Mouse (Mus musculus): ENCODE data around the gene Tpx2.
A peak's percentile ranks its signal among the peaks of the same experiment; 100 is the strongest.

Gene Tpx2

GRCm38 (mm10) chr2:152847815-152848302 lies at the start of gene Tpx2:
TSS of gene Tpx2 (plus strand) at chr2:152847964.
- peak; percentile 94 to 97 for DNase-seq (ENCODE audit: low spot score in 2 of 2)

GRCm38 (mm10) chr2:152799954-152800761 lies 47.6 kb upstream of the Tpx2 start:
- no peak for DNase-seq (ENCODE audit: low spot score in 2 of 2)

- DNase-seq (ENCODE audit: low spot score in 2 of 2), result no peak
Observed at GRCm38 (mm10) chr2:152800762-152801113, 47.0 kb upstream of the Tpx2 start.

- DNase-seq (ENCODE audit: low spot score in 2 of 2), result no peak
Observed at GRCm38 (mm10) chr2:152802303-152802702, 45.5 kb upstream of the Tpx2 start.

- DNase-seq (ENCODE audit: low spot score in 2 of 2), result no peak
Observed at GRCm38 (mm10) chr2:152803081-152803480, 44.7 kb upstream of the Tpx2 start.

- DNase-seq (ENCODE audit: low spot score in 2 of 2), result no peak
Observed at GRCm38 (mm10) chr2:152804408-152805110, 43.2 kb upstream of the Tpx2 start.

GRCm38 (mm10) chr2:152805111-152805490 lies 42.7 kb upstream of the Tpx2 start:
- DNase-seq (ENCODE audit: low spot score in 2 of 2), result no peak

GRCm38 (mm10) chr2:152806037-152806436 lies 41.7 kb upstream of the Tpx2 start:
- DNase-seq (ENCODE audit: low spot score in 2 of 2), result no peak

GRCm38 (mm10) chr2:152808178-152808577 lies 39.6 kb upstream of the Tpx2 start:
- no peak for DNase-seq (ENCODE audit: low spot score in 2 of 2)

GRCm38 (mm10) chr2:152810158-152810941 lies 37.4 kb upstream of the Tpx2 start:
- no peak for DNase-seq (ENCODE audit: low spot score in 2 of 2)

GRCm38 (mm10) chr2:152811336-152812165 lies 36.2 kb upstream of the Tpx2 start:
- DNase-seq (ENCODE audit: low spot score in 2 of 2), result no peak

- no peak for DNase-seq (ENCODE audit: low spot score in 2 of 2)
Observed at GRCm38 (mm10) chr2:152813232-152813631, 34.5 kb upstream of the Tpx2 start.

- no peak for DNase-seq (ENCODE audit: low spot score in 2 of 2)
Observed at GRCm38 (mm10) chr2:152814213-152814874, 33.4 kb upstream of the Tpx2 start.

GRCm38 (mm10) chr2:152815879-152816656 lies 31.7 kb upstream of the Tpx2 start:
- no peak for DNase-seq (ENCODE audit: low spot score in 2 of 2)

GRCm38 (mm10) chr2:152816657-152817348 lies 31.0 kb upstream of the Tpx2 start:
- no peak for DNase-seq (ENCODE audit: low spot score in 2 of 2)

- DNase-seq (ENCODE audit: low spot score in 2 of 2), result peak; percentile 50 to 52
Observed at GRCm38 (mm10) chr2:152817596-152818291, 30.0 kb upstream of the Tpx2 start.

GRCm38 (mm10) chr2:152818679-152819078 lies 29.1 kb upstream of the Tpx2 start:
- no peak for DNase-seq (ENCODE audit: low spot score in 2 of 2)

- DNase-seq (ENCODE audit: low spot score in 2 of 2), result no peak
Observed at GRCm38 (mm10) chr2:152819097-152819624, 28.6 kb upstream of the Tpx2 start.

Measured in spleen, postnatal 14 days (tissue).